Mouse (Mus musculus) gastrocnemius, postnatal 10 days (tissue): ENCODE results near the gene Gm15517. TPM values are rescaled to one million over a fixed set of nuclear protein-coding genes. Genes with fewer than 3 reads are reported as not detected.

Source experiments
- DNase-seq: peaks from one replicate; pipeline ENCODE4 v3.0.0; 2021; ENCODE audit warnings: mixed read lengths
- total RNA-seq, 2 experiments: library from RNA; stranded (reverse); gene quantifications; 2 replicates each; pipeline ENCODE4 v1.2.3; 2021

The Gm15517 gene
- total RNA-seq, 2 experiments from 2014 or later: not detected

DNA sequence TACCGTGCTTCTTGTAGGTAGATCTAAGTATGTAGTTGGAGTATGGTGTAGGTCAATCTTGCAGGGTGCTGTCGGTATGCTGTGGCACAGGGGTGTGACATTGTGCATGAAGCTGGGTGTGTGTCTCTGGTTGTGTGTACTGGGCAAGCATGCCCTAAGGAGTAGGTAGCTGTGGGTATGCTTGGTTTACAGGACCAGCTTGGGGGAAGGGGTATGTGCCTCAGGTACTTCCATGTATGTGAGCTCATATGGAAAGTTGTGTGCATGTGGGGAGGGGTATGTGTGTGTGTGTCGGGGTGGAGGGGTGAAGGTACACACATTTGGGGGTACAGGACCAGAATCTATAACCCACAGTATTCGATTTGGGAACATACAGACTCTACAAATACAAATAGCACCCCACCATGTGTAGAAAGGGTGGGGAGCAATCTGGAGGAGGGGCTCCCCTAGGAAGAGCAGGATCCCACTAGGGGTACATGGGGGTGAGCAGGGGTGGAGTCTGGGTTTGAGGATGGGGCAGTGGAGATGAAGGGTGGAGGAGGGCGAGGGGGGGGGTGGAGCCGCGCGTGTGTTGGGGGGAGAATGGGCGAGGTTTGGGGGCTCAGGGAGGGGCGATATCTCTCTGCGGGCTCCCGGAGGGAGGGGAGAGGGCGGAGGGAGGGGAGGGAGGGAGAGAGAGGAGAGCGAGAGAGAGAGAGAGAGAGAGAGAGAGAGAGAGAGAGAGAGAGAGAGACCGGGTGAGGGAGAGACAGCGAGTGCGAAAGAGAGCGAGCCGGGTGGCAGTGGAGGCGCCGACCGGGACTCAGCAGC lies 48.4 kb downstream of the Gm15517 start, which contains the start of gene Shank1:
Gene Shank1, plus strand, starts transcription at position 779 of the 810 bp plus-strand sequence.
- no peak for DNase-seq

DNA sequence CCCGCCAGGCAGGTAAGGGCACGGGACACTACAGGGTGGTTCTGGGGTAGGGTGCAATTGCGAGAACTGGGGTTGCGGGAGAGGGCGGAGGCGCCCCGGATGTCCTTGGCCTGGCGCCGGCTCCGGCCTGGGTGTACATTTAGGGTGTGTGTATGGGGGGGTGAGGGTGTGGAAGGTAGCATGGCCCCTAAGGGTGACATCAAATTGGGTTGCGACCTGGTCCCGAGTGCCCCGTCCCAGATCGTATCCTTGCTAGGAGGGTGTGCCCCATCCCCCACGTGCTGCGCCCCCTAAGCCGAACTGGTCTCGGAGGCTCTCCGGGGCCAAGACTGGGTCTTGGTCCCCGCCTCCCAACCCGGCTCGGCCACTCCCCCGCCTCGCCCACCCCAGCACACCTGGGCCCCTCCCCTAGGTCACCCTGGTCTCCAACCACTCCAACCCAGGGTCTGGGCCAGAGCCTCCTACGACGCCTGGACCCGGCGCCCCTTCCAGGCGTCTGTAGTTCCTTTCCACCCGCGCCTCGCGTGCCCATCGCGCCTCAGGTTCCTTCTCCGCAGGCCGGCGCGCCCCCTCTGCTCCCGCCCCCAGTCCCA lies 49.1 kb downstream of the Gm15517 start:
- peak; percentile 21 for DNase-seq

DNA sequence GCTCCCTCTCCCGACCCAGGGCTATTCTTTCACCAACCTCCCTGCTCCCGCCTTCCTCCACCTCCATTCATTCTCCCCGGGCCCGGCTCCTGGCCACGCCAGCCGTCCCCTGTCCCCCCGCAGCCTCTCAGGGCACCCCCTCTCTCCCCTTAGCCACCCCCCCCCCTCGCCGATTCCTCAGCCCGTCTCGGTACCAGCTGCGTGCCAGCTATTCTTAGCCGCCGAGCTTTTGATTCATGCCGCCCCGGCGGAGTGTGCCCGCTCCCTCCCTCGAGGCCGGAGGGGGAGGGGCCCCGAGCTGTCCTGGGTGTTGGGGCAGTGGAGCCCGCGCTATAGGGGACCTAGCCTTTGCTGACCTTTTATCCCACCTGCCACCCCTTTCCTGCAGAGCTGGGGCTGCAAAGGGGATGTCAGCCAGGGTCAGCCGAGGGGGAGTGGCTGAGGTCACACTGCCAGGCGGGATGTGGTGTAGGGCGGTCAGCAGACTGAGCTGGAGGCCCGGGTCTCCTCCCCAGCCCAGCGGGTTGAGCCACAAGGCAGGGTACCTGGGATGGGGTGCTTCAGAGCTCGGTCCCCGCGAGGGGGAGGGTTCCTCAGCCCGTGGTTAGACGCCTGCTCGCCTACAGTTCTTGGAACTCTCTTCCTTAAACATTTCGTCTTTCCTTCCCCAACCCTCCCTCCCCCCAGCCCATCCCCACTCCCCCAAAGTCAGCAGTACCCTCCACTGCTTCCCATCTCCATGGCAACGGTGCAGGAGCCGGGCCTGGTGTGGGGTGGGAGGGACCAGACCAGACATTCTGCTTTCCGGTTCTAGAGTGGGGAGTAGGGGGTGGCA lies 49.8 kb downstream of the Gm15517 start:
- peak; percentile 14 for DNase-seq

Other genes starting within 250 kb of the Gm15517 start
- gene Klk1b26, start 249.3 kb upstream of the Gm15517 start, total RNA-seq: under 1 TPM in 1 of 2 experiments, not detected in 1; 0.23 TPM
- not detected for gene Klk1b27, start 209.2 kb upstream of the Gm15517 start, total RNA-seq
- not detected for gene Klk1b21, start 159.1 kb upstream of the Gm15517 start, total RNA-seq
- not detected for gene Klk1b22, start 148.8 kb upstream of the Gm15517 start, total RNA-seq
- gene Klk1b16, start 124.7 kb upstream of the Gm15517 start, total RNA-seq: not detected
- gene Klk1b24, start 73.2 kb upstream of the Gm15517 start, total RNA-seq: not detected
- gene Klk1b3, start 63.3 kb upstream of the Gm15517 start, total RNA-seq: not detected
- gene Klk1b4, start 54.0 kb upstream of the Gm15517 start, total RNA-seq: not detected
- gene Klk1b5, start 45.5 kb upstream of the Gm15517 start, total RNA-seq: not detected
- not detected for gene Klk1, start 36.1 kb upstream of the Gm15517 start, total RNA-seq
- gene Gm36864, start 25.3 kb upstream of the Gm15517 start, total RNA-seq: not detected
- gene 1700028J19Rik, start 14.8 kb upstream of the Gm15517 start, total RNA-seq: under 1 TPM; 0.23 to 0.61 TPM
- 10 to 100 TPM; 23.7 to 35.0 TPM for gene 2410002F23Rik, start 14.7 kb upstream of the Gm15517 start, total RNA-seq
- not detected for gene Acp4, start 4.1 kb upstream of the Gm15517 start, total RNA-seq
- gene Clec11a, start 45.5 kb downstream of the Gm15517 start, total RNA-seq: 1 to 10 TPM; 5.0 to 6.8 TPM
- gene Shank1, start 48.8 kb downstream of the Gm15517 start, total RNA-seq: 1 to 10 TPM; 2.0 to 2.7 TPM
- gene Syt3, start 122.7 kb downstream of the Gm15517 start, total RNA-seq: under 1 TPM; 0.38 to 0.41 TPM
- gene 1700008O03Rik, start 124.4 kb downstream of the Gm15517 start, total RNA-seq: not detected
- gene Lrrc4b, start 167.6 kb downstream of the Gm15517 start, total RNA-seq: 1 to 10 TPM; 1.9 to 2.5 TPM
- gene Aspdh, start 203.9 kb downstream of the Gm15517 start, total RNA-seq: not detected
- 10 to 100 TPM; 61.5 to 68.3 TPM for gene Josd2, start 206.5 kb downstream of the Gm15517 start, total RNA-seq
- gene Emc10, start 235.1 kb downstream of the Gm15517 start, total RNA-seq: 10 to 100 TPM; 50.8 to 52.6 TPM
- 1 to 10 TPM; 4.3 to 5.7 TPM for gene Fam71e1, start 235.1 kb downstream of the Gm15517 start, total RNA-seq